Mouse (Mus musculus) liver, embryonic 14.5 days (tissue): ENCODE data around the gene Pappa. TPM values are rescaled to one million over a fixed set of nuclear protein-coding genes. Genes with fewer than 3 reads are reported as not detected.

Experiments used
- ATAC-seq: fragments of 200-750 bp; cut with Nextera tagmentation; 2 replicates; pipeline ENCODE4 v1.8.0; 2017; ENCODE audit warnings: moderate number of reproducible peaks, mild to moderate bottlenecking, moderate library complexity; ENCODE audit not compliant: insufficient read depth
- DNase-seq, 3 experiments: peaks; one replicate each; pipeline ENCODE4 v3.0.0-alpha.2; 2012 to 2013; ENCODE audit warnings: low read depth in 3 of 3, low spot score in 3 of 3
- H3K27ac ChIP-seq: fragments of 300-500 bp; sonication (generic); 2 replicates; pipeline ENCODE4 v1.5.1; 2014; ENCODE audit warnings: moderate library complexity, mild to moderate bottlenecking, control low read depth, inconsistent platforms
- H3K27me3 ChIP-seq: fragments of 300-500 bp; sonication (generic); 2 replicates; pipeline ENCODE4 v1.6.1; 2014; ENCODE audit warnings: mild to moderate bottlenecking, low read length, moderate library complexity; ENCODE audit not compliant: control insufficient read depth, insufficient read depth
- H3K36me3 ChIP-seq: fragments of 300-500 bp; sonication (generic); replicated peaks from 2 replicates; pipeline ENCODE4 v1.6.1; 2014; ENCODE audit warnings: low read depth; ENCODE audit not compliant: control insufficient read depth, insufficient read depth
- H3K4me1 ChIP-seq, 2 experiments: fragments of 200-500 bp in 1 of 2; fragments of 300-500 bp in 1 of 2; sonication (generic) in 1 of 2; replicated peaks; 2 replicates each; pipeline ENCODE4 v1.6.1; 2012 to 2014; ENCODE audit warnings: antibody characterized with exemption in 1 of 2, inconsistent platforms in 1 of 2, low read length in 1 of 2; ENCODE audit not compliant: control insufficient read depth in 2 of 2, insufficient read depth in 2 of 2
- H3K4me2 ChIP-seq: fragments of 300-500 bp; sonication (generic); 2 replicates; pipeline ENCODE4 v1.6.1; 2014; ENCODE audit warnings: low read depth, mild to moderate bottlenecking, control low read depth, moderate library complexity
- H3K4me3 ChIP-seq, 2 experiments: fragments of 200-500 bp in 1 of 2; fragments of 300-500 bp in 1 of 2; sonication (generic) in 1 of 2; 2 replicates each; pipeline ENCODE4 v1.5.1; 2012 to 2014; ENCODE audit warnings: low read depth in 2 of 2, low read length in 2 of 2, mild to moderate bottlenecking in 2 of 2, control low read depth in 1 of 2, inconsistent platforms in 1 of 2, moderate library complexity in 1 of 2; ENCODE audit not compliant: insufficient read depth in 1 of 2
- H3K9ac ChIP-seq: fragments of 300-500 bp; sonication (generic); replicated peaks from 2 replicates; pipeline ENCODE4 v1.6.1; 2014; ENCODE audit warnings: mild to moderate bottlenecking, control low read depth, moderate library complexity
- H3K9me3 ChIP-seq: fragments of 300-500 bp; sonication (generic); 2 replicates; pipeline ENCODE4 v1.6.1; 2016; ENCODE audit warnings: low read length, mixed read lengths; ENCODE audit not compliant: control insufficient read depth
- CTCF ChIP-seq: IDR thresholded peaks from 2 replicates; pipeline ENCODE4 v1.5.1; 2016; ENCODE audit warnings: antibody characterized with exemption, low read depth, control low read depth
- EP300 ChIP-seq: IDR thresholded peaks from 2 replicates; pipeline ENCODE4 v1.6.1; 2016; ENCODE audit warnings: antibody characterized with exemption, low read depth
- WGBS: fragments of 180-500 bp; shearing (Covaris S2); extraction: QIAGEN DNeasy Blood & Tissue Kit; methylation state at CpG from one replicate; pipeline ENCODE4 v1.1.7; 2014; ENCODE audit not compliant: insufficient replicate concordance; 5-methylcytosine and 5-hydroxymethylcytosine counted together
- polyA plus RNA-seq, 2 experiments: library from polyadenylated mRNA; depleted of rRNA in 1 of 2; stranded (reverse) in 1 of 2; unstranded in 1 of 2; fragments of >200 nt; fragmentation: Nextera tagmentation in 1 of 2; extraction: Ambion mirVana in 1 of 2; gene quantifications; 2 replicates each; pipeline versions ENCODE4 v1.2.1 to v1.2.3; 2012 to 2014

The Pappa gene
- polyA plus RNA-seq, 2 experiments: 0.01 TPM

DNA sequence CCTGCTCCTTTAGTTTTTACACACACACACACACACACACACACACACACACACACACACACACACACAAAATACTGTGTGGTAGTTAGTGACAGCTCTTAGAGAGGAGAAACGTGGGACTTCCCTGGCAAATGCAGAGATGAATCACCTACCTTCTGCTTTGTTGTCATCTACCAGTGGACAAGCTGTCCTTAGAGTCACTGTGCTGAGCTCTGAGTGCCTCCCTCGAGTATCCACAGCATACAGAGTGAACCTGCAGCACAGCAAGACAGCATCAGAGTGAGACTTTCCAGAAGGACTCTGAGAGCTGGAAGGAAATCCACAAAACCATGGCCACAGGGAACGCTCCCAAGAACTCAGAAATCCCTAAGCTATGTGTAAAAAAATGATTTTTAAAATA is 272.8 kb downstream of the Pappa start:
- DNase-seq: no peak
- no peak for ATAC-seq
- Histone ChIP-seq H3K4me1 (no peaks in the 10 kb centered on the region), H3K36me3 (no peaks in the 10 kb centered on the region), H3K9me3 (no peaks in the 10 kb centered on the region), H3K9ac (no peak overlapping the region), H3K4me2 (no peak overlapping the region), H3K27me3 (no peaks in the 10 kb centered on the region), H3K4me3 (no peak overlapping the region), H3K27ac (no peak overlapping the region)
- no peak for TF ChIP-seq CTCF
- no peak for TF ChIP-seq EP300
- 42% methylated on average over 3 of the region's 3 CpGs for WGBS

- TF ChIP-seq CTCF: no peak
- no peak for TF ChIP-seq EP300
These were observed 275.5 kb downstream of the Pappa start for GRCm38 (mm10) chr4:65399457-65399856.

GRCm38 (mm10) chr4:65402286-65402685 is 278.3 kb downstream of the Pappa start:
- no peaks in the 10 kb centered on the region for H3K9me3 ChIP-seq
- H3K4me2 ChIP-seq: no peak overlapping the region
- no peak overlapping the region for H3K27ac ChIP-seq
- DNase-seq (no peak), ATAC-seq (no peak)
- no peak overlapping the region for H3K9ac ChIP-seq
- no peaks in the 10 kb centered on the region for H3K4me1 ChIP-seq
- 60% methylated on average over 5 of the region's 5 CpGs for WGBS
- H3K27me3 ChIP-seq: no peaks in the 10 kb centered on the region
- no peaks in the 10 kb centered on the region for H3K36me3 ChIP-seq
- H3K4me3 ChIP-seq: no peak overlapping the region
- TF ChIP-seq EP300 (no peak), CTCF (no peak)

More at GRCm38 (mm10) chr4:65399457-65399856, 275.5 kb downstream of the Pappa start:
- no peaks in the 10 kb centered on the region for H3K27me3 ChIP-seq
- no peak overlapping the region for H3K9ac ChIP-seq
- no peaks in the 10 kb centered on the region for H3K36me3 ChIP-seq
- no peak overlapping the region for H3K27ac ChIP-seq
- H3K4me3 ChIP-seq: no peak overlapping the region
- 71% methylated on average over 4 of the region's 4 CpGs for WGBS
- no peaks in the 10 kb centered on the region for H3K9me3 ChIP-seq
- DNase-seq (no peak), ATAC-seq (no peak)
- no peaks in the 10 kb centered on the region for H3K4me1 ChIP-seq
- no peak overlapping the region for H3K4me2 ChIP-seq

DNA sequence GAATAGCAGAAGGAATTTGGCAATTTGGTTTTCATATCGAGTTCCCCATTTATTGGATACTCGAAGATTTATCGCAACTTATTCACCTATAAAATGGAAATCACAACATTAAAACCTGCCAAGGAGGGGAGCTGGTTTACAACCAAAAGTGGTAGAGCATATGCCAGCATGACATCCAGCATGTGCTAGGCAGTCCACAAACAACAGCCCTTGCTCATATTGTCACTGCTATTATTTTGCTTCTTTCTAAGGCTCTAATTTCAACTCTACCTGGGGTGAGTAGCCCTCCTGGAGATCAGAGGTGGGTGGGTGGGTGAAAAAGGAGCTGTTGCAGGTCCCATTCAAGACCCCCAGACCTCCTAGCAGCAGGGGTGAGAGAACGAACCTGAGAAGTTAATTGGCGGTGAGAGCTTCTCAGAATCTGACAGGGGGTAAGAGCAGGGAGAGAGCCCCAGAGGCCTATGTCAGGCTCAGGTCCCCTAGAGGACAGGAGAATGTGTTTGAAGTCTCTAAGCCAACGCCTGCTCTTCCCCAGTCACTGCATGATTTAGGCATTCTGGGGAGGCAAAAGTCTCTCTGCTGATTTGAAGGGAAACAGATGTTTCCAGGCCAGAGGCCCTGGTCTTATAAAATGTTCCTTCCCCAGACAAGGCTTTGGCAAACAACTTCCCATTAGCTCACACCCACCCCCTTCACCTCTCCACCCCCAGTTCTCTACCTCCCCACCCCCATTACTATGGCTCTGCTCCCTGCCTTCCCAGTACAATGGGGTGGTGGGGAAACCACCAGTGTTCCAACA is 279.1 kb downstream of the Pappa start:
- TF ChIP-seq EP300: no peak
- TF ChIP-seq CTCF: no peak
- WGBS: 41% methylated on average over 6 of the region's 6 CpGs
- H3K4me2 ChIP-seq: no peak overlapping the region
- H3K27me3 ChIP-seq: no peaks in the 10 kb centered on the region
- DNase-seq (no peak), ATAC-seq (no peak)
- no peak overlapping the region for H3K9ac ChIP-seq
- H3K4me1 ChIP-seq: no peaks in the 10 kb centered on the region
- no peaks in the 10 kb centered on the region for H3K9me3 ChIP-seq
- H3K36me3 ChIP-seq: no peaks in the 10 kb centered on the region
- H3K4me3 ChIP-seq: no peak overlapping the region
- H3K27ac ChIP-seq: no peak overlapping the region
